Mouse (Mus musculus): ENCODE measurements around the gene Wiz. TPM values are rescaled to one million over a fixed set of nuclear protein-coding genes. Genes with fewer than 3 reads are reported as not detected.
A peak's percentile ranks its signal among the peaks of the same experiment; 100 is the strongest.

Gene Wiz
- polyA plus RNA-seq (2015; fragmentation: Nextera tagmentation; extraction: Ambion mirVana): 25.6 and 26.5 TPM in 2 replicates

- peak within 1 kb of the TSS; percentile 80 for H3K4me3 ChIP-seq (replicated peaks)
- H3K27me3 ChIP-seq: peaks cover 40% of the 10 kb centered on the region
- H3K9ac ChIP-seq: peak within 1 kb of the TSS; percentile 73
- ATAC-seq (replicated peaks; ENCODE audit: low FRiP score): peak; percentile 90
- under 1% methylated on average over 23 of the region's 44 CpGs for WGBS
- H3K27ac ChIP-seq: peak within 1 kb of the TSS; percentile 90
- H3K4me1 ChIP-seq: peaks cover 30% of the 10 kb centered on the region
- no peaks in the 10 kb centered on the region for H3K9me3 ChIP-seq (replicated peaks)
- H3K36me3 ChIP-seq: peaks cover 10% of the 10 kb centered on the region
- H3K4me2 ChIP-seq: peak within 1 kb of the TSS; percentile 99
Observed at GRCm38 (mm10) chr17:32389101-32389659, at the start of gene Wiz. Gene Wiz, minus strand, starts transcription at chr17:32389439.

- H3K4me3 ChIP-seq (replicated peaks): no peak overlapping the region
- ATAC-seq (replicated peaks; ENCODE audit: low FRiP score): no peak
- no peak overlapping the region for H3K27ac ChIP-seq
- no peaks in the 10 kb centered on the region for H3K27me3 ChIP-seq
- H3K9ac ChIP-seq: no peak overlapping the region
- 94% methylated on average over 4 of the region's 4 CpGs for WGBS
- no peaks in the 10 kb centered on the region for H3K9me3 ChIP-seq (replicated peaks)
- no peaks in the 10 kb centered on the region for H3K36me3 ChIP-seq
- no peak overlapping the region for H3K4me2 ChIP-seq
- no peaks in the 10 kb centered on the region for H3K4me1 ChIP-seq
Observed at GRCm38 (mm10) chr17:32437106-32437505, 47.9 kb upstream of the Wiz start.

- 65% methylated on average over 5 of the region's 5 CpGs for WGBS
- Histone ChIP-seq H3K9me3 (replicated peaks) (no peaks in the 10 kb centered on the region), H3K27ac (no peak overlapping the region), H3K36me3 (no peaks in the 10 kb centered on the region), H3K4me1 (no peaks in the 10 kb centered on the region), H3K4me2 (no peak overlapping the region), H3K4me3 (replicated peaks) (no peak overlapping the region), H3K9ac (no peak overlapping the region), H3K27me3 (no peaks in the 10 kb centered on the region)
- ATAC-seq (replicated peaks; ENCODE audit: low FRiP score): no peak
Observed at GRCm38 (mm10) chr17:32435151-32435550, 45.9 kb upstream of the Wiz start.

GRCm38 (mm10) chr17:32434324-32434723 is 45.1 kb upstream of the Wiz start:
- H3K36me3 ChIP-seq: no peaks in the 10 kb centered on the region
- 44% methylated on average over 4 of the region's 4 CpGs for WGBS
- H3K27me3 ChIP-seq: no peaks in the 10 kb centered on the region
- no peak overlapping the region for H3K27ac ChIP-seq
- H3K9me3 ChIP-seq (replicated peaks): no peaks in the 10 kb centered on the region
- no peak overlapping the region for H3K4me2 ChIP-seq
- H3K4me3 ChIP-seq (replicated peaks): no peak overlapping the region
- H3K4me1 ChIP-seq: no peaks in the 10 kb centered on the region
- ATAC-seq (replicated peaks; ENCODE audit: low FRiP score): no peak
- H3K9ac ChIP-seq: no peak overlapping the region

GRCm38 (mm10) chr17:32431972-32432371 is 42.7 kb upstream of the Wiz start:
- Histone ChIP-seq H3K36me3 (no peaks in the 10 kb centered on the region), H3K27ac (no peak overlapping the region), H3K9ac (no peak overlapping the region), H3K4me2 (no peak overlapping the region), H3K27me3 (0 out of 2 replicates have a peak, but pooled peaks cover 5% of the 10 kb centered on the region), H3K4me1 (no peaks in the 10 kb centered on the region), H3K4me3 (replicated peaks) (no peak overlapping the region), H3K9me3 (replicated peaks) (no peaks in the 10 kb centered on the region)
- ATAC-seq (replicated peaks; ENCODE audit: low FRiP score): no peak
- WGBS: 60% methylated on average over 3 of the region's 3 CpGs

- Histone ChIP-seq H3K9ac (no peak overlapping the region), H3K27me3 (0 out of 2 replicates have a peak, but pooled peaks cover 5% of the 10 kb centered on the region), H3K9me3 (replicated peaks) (no peaks in the 10 kb centered on the region), H3K27ac (no peak overlapping the region), H3K4me3 (replicated peaks) (no peak overlapping the region), H3K36me3 (no peaks in the 10 kb centered on the region), H3K4me2 (no peak overlapping the region), H3K4me1 (no peaks in the 10 kb centered on the region)
- no peak for ATAC-seq (replicated peaks; ENCODE audit: low FRiP score)
Observed at GRCm38 (mm10) chr17:32426610-32427009, 37.4 kb upstream of the Wiz start.

GRCm38 (mm10) chr17:32424034-32424433 is 34.8 kb upstream of the Wiz start, which contains the start of gene Pglyrp2:
Gene Pglyrp2, minus strand, starts transcription at chr17:32424167.
- H3K9me3 ChIP-seq (replicated peaks): no peaks in the 10 kb centered on the region
- H3K27ac ChIP-seq: no peak within 1 kb of the TSS
- H3K4me1 ChIP-seq: no peaks in the 10 kb centered on the region
- ATAC-seq (replicated peaks; ENCODE audit: low FRiP score): no peak
- no peak within 1 kb of the TSS for H3K9ac ChIP-seq
- H3K4me2 ChIP-seq: no peak within 1 kb of the TSS
- H3K4me3 ChIP-seq (replicated peaks): no peak within 1 kb of the TSS
- no peaks in the 10 kb centered on the region for H3K36me3 ChIP-seq
- H3K27me3 ChIP-seq: 0 out of 2 replicates have a peak, but pooled peaks cover 5% of the 10 kb centered on the region
- WGBS: 90% methylated on average over 2 of the region's 2 CpGs

- WGBS: 78% methylated on average over 8 of the region's 8 CpGs
- ATAC-seq (replicated peaks; ENCODE audit: low FRiP score): no peak
- H3K4me3 ChIP-seq (replicated peaks): no peak overlapping the region
- H3K4me1 ChIP-seq: 0 out of 2 replicates have a peak, but pooled peaks cover under 1% of the 10 kb centered on the region
- H3K9me3 ChIP-seq (replicated peaks): no peaks in the 10 kb centered on the region
- no peak overlapping the region for H3K4me2 ChIP-seq
- H3K36me3 ChIP-seq: no peaks in the 10 kb centered on the region
- H3K27me3 ChIP-seq: peaks cover 9% of the 10 kb centered on the region
- no peak overlapping the region for H3K9ac ChIP-seq
- no peak overlapping the region for H3K27ac ChIP-seq
Observed at GRCm38 (mm10) chr17:32420781-32421180, 31.5 kb upstream of the Wiz start.

- Histone ChIP-seq H3K27ac (no peak overlapping the region), H3K27me3 (peaks cover 17% of the 10 kb centered on the region), H3K9me3 (replicated peaks) (no peaks in the 10 kb centered on the region), H3K4me2 (no peak overlapping the region), H3K36me3 (no peaks in the 10 kb centered on the region), H3K4me1 (0 out of 2 replicates have a peak, but pooled peaks cover 3% of the 10 kb centered on the region), H3K9ac (no peak overlapping the region), H3K4me3 (replicated peaks) (no peak overlapping the region)
- no peak for ATAC-seq (replicated peaks; ENCODE audit: low FRiP score)
- 58% methylated on average over 2 of the region's 2 CpGs for WGBS
Observed at GRCm38 (mm10) chr17:32419989-32420388, 30.8 kb upstream of the Wiz start.

- ATAC-seq (replicated peaks; ENCODE audit: low FRiP score): no peak
- Histone ChIP-seq H3K9me3 (replicated peaks) (no peaks in the 10 kb centered on the region), H3K4me1 (0 out of 2 replicates have a peak, but pooled peaks cover 3% of the 10 kb centered on the region), H3K4me2 (no peak overlapping the region), H3K27ac (no peak overlapping the region), H3K9ac (no peak overlapping the region), H3K27me3 (peaks cover 22% of the 10 kb centered on the region), H3K36me3 (no peaks in the 10 kb centered on the region), H3K4me3 (replicated peaks) (no peak overlapping the region)
- 92% methylated on average over 14 of the region's 14 CpGs for WGBS
Observed at GRCm38 (mm10) chr17:32416771-32417170, 27.5 kb upstream of the Wiz start.

- 51% methylated on average over 24 of the region's 24 CpGs for WGBS
- Histone ChIP-seq H3K36me3 (no peaks in the 10 kb centered on the region), H3K27ac (no peak overlapping the region), H3K27me3 (peaks cover 22% of the 10 kb centered on the region), H3K9me3 (replicated peaks) (no peaks in the 10 kb centered on the region), H3K4me2 (no peak overlapping the region), H3K4me3 (replicated peaks) (no peak overlapping the region), H3K9ac (no peak overlapping the region), H3K4me1 (0 out of 2 replicates have a peak, but pooled peaks cover 3% of the 10 kb centered on the region)
- no peak for ATAC-seq (replicated peaks; ENCODE audit: low FRiP score)
Observed at GRCm38 (mm10) chr17:32415417-32416020, 26.3 kb upstream of the Wiz start.

GRCm38 (mm10) chr17:32411898-32412297 is 22.7 kb upstream of the Wiz start:
- no peaks in the 10 kb centered on the region for H3K9me3 ChIP-seq (replicated peaks)
- no peak overlapping the region for H3K4me2 ChIP-seq
- H3K4me1 ChIP-seq: 0 out of 2 replicates have a peak, but pooled peaks cover 3% of the 10 kb centered on the region
- H3K4me3 ChIP-seq (replicated peaks): no peak overlapping the region
- no peak overlapping the region for H3K27ac ChIP-seq
- ATAC-seq (replicated peaks; ENCODE audit: low FRiP score): no peak
- no peaks in the 10 kb centered on the region for H3K36me3 ChIP-seq
- H3K9ac ChIP-seq: no peak overlapping the region
- 88% methylated on average over 6 of the region's 6 CpGs for WGBS
- peaks cover 22% of the 10 kb centered on the region for H3K27me3 ChIP-seq

Data from kidney, embryonic 15.5 days (tissue).